Mouse (Mus musculus) kidney, embryonic 16.5 days (tissue): Measurements from ENCODE around the gene Mia. TPM values are rescaled to one million over a fixed set of nuclear protein-coding genes. Genes with fewer than 3 reads are reported as not detected.

Experiments used
- ATAC-seq: fragments of 200-750 bp; cut with Nextera tagmentation; 2 replicates; pipeline ENCODE4 v1.8.0; 2017; ENCODE audit warnings: moderate TSS enrichment; ENCODE audit not compliant: low FRiP score, low TSS enrichment
- H3K27ac ChIP-seq: fragments of 300-500 bp; sonication (generic); 2 replicates; pipeline ENCODE4 v1.5.1; 2014; ENCODE audit warnings: low read length
- H3K27me3 ChIP-seq: fragments of 300-500 bp; sonication (generic); 2 replicates; pipeline ENCODE4 v1.6.1; 2014; ENCODE audit warnings: low read length, control low read depth, mixed read lengths; ENCODE audit not compliant: insufficient read depth
- H3K36me3 ChIP-seq: fragments of 300-500 bp; sonication (generic); 2 replicates; pipeline ENCODE4 v1.6.1; 2014; ENCODE audit warnings: low read length, control low read depth, mixed read lengths; ENCODE audit not compliant: insufficient read depth
- H3K4me1 ChIP-seq: fragments of 300-500 bp; sonication (generic); 2 replicates; pipeline ENCODE4 v1.6.1; 2014; ENCODE audit warnings: low read length, control low read depth, mixed read lengths; ENCODE audit not compliant: insufficient read depth
- H3K4me2 ChIP-seq: fragments of 300-500 bp; sonication (generic); replicated peaks from 2 replicates; pipeline ENCODE4 v1.6.1; 2014; ENCODE audit warnings: low read depth, low read length
- H3K4me3 ChIP-seq: fragments of 300-500 bp; sonication (generic); 2 replicates; pipeline ENCODE4 v1.5.1; 2014; ENCODE audit warnings: mild to moderate bottlenecking, low read length
- H3K9ac ChIP-seq: fragments of 300-500 bp; sonication (generic); replicated peaks from 2 replicates; pipeline ENCODE4 v1.6.1; 2014; ENCODE audit warnings: low read length
- H3K9me3 ChIP-seq: fragments of 300-500 bp; sonication (generic); 2 replicates; pipeline ENCODE4 v1.6.1; 2016; ENCODE audit warnings: low read length, control low read depth
- WGBS: fragments of 180-500 bp; shearing (Covaris S2); extraction: QIAGEN DNeasy Blood & Tissue Kit; methylation state at CpG from one replicate; pipeline ENCODE4 v1.1.7; 2014; 5-methylcytosine and 5-hydroxymethylcytosine counted together
- polyA plus RNA-seq: library from polyadenylated mRNA; unstranded; fragments of >200 nt; fragmentation: Nextera tagmentation; extraction: Ambion mirVana; gene quantifications from 2 replicates; pipeline ENCODE4 v1.2.1, GENCODE M21; 2015

The Mia gene
- polyA plus RNA-seq: 18.5 and 22.3 TPM in 2 replicates

- no peak for ATAC-seq
Observed at GRCm38 (mm10) chr7:27180837-27181695, at the start of gene Mia, which contains the start of gene Gm21983. Gene Mia (minus strand): TSS chr7:27181157. Gene Gm21983 (minus strand): TSS chr7:27181086.

GRCm38 (mm10) chr7:27228865-27229264 is 47.9 kb upstream of the Mia start:
- H3K9me3 ChIP-seq: no peaks in the 10 kb centered on the region
- H3K4me1 ChIP-seq: peaks cover 48% of the 10 kb centered on the region
- 16% methylated on average over 6 of the region's 6 CpGs for WGBS
- H3K36me3 ChIP-seq: no peaks in the 10 kb centered on the region
- peak overlapping the region; percentile 92 for H3K9ac ChIP-seq
- peak overlapping the region; percentile 91 for H3K4me3 ChIP-seq
- no peaks in the 10 kb centered on the region for H3K27me3 ChIP-seq
- no peak for ATAC-seq
- H3K27ac ChIP-seq: peak overlapping the region; percentile 92
- H3K4me2 ChIP-seq: peak overlapping the region; percentile 82

More at GRCm38 (mm10) chr7:27180837-27181695, at the start of gene Mia, which contains the start of gene Gm21983:
- peaks cover 20% of the 10 kb centered on the region for H3K36me3 ChIP-seq
- 0 out of 2 replicates have a peak within 1 kb of the TSS, but pooled peaks have one; percentile 15 for H3K4me3 ChIP-seq
- 0 out of 2 replicates have a peak, but pooled peaks cover 3% of the 10 kb centered on the region for H3K9me3 ChIP-seq
- peak within 1 kb of the TSS; percentile 79 for H3K27ac ChIP-seq
- H3K4me1 ChIP-seq: peaks cover 15% of the 10 kb centered on the region
- H3K9ac ChIP-seq: peak within 1 kb of the TSS; percentile 7; the same call in 1 of the 2 replicates
- 58% methylated on average over 14 of the region's 14 CpGs for WGBS
- peak within 1 kb of the TSS; percentile 57 for H3K4me2 ChIP-seq
- H3K27me3 ChIP-seq: no peaks in the 10 kb centered on the region

- Histone ChIP-seq H3K36me3 (no peaks in the 10 kb centered on the region), H3K4me1 (peaks cover 47% of the 10 kb centered on the region), H3K27ac (peak within 1 kb of the TSS; percentile 92), H3K9me3 (no peaks in the 10 kb centered on the region), H3K4me3 (peak within 1 kb of the TSS; percentile 91), H3K9ac (peak within 1 kb of the TSS; percentile 92), H3K27me3 (no peaks in the 10 kb centered on the region), H3K4me2 (peak within 1 kb of the TSS; percentile 82)
- under 1% methylated on average over 49 of the region's 49 CpGs for WGBS
- peak; percentile 84 for ATAC-seq
Observed at GRCm38 (mm10) chr7:27228281-27228821, 47.4 kb upstream of the Mia start, which contains the start of gene Itpkc. Gene Itpkc (minus strand): TSS chr7:27228661.

DNA sequence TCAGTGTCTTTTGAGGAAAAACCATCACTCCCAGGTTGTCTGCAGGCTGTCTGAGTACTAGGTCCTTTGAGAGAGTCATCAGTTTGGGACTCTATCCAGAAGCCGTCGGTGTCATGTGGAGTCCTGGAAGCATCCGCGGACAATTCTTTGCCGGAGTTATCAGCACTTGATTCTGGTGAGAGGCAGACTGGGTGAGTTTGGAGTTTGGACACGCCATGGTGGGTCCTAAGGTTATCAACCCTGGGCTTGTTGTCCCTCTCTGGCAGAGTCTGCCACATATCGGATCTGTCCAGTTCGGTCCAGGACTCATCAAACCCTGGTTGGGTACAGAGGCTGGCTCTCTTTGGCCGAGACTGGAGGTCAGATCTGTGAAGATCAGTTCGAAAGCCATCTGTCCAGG is 46.7 kb upstream of the Mia start:
- WGBS: 2% methylated on average over 10 of the region's 10 CpGs
- peak overlapping the region; percentile 91 for H3K4me3 ChIP-seq
- no peaks in the 10 kb centered on the region for H3K36me3 ChIP-seq
- H3K9ac ChIP-seq: peak overlapping the region; percentile 92
- H3K4me1 ChIP-seq: peaks cover 46% of the 10 kb centered on the region
- no peak for ATAC-seq
- no peaks in the 10 kb centered on the region for H3K27me3 ChIP-seq
- peak overlapping the region; percentile 92 for H3K27ac ChIP-seq
- no peaks in the 10 kb centered on the region for H3K9me3 ChIP-seq
- peak overlapping the region; percentile 82 for H3K4me2 ChIP-seq

- Histone ChIP-seq H3K27ac (no peak overlapping the region), H3K9me3 (no peaks in the 10 kb centered on the region), H3K4me2 (peak overlapping the region; percentile 82), H3K36me3 (no peaks in the 10 kb centered on the region), H3K4me3 (peak overlapping the region; percentile 91), H3K9ac (peak overlapping the region; percentile 92), H3K27me3 (no peaks in the 10 kb centered on the region), H3K4me1 (peaks cover 46% of the 10 kb centered on the region)
- 32% methylated on average over 9 of the region's 9 CpGs for WGBS
- ATAC-seq: no peak
Observed at GRCm38 (mm10) chr7:27227276-27227675, 46.3 kb upstream of the Mia start.

GRCm38 (mm10) chr7:27224877-27225575 is 44.1 kb upstream of the Mia start:
- Histone ChIP-seq H3K4me2 (peak overlapping the region; percentile 14; the same call in 1 of the 2 replicates), H3K9ac (peak overlapping the region; percentile 41), H3K27me3 (no peaks in the 10 kb centered on the region), H3K36me3 (no peaks in the 10 kb centered on the region), H3K4me1 (peaks cover 46% of the 10 kb centered on the region), H3K4me3 (peak overlapping the region; percentile 14; the same call in 1 of the 2 replicates), H3K27ac (no peak overlapping the region), H3K9me3 (no peaks in the 10 kb centered on the region)
- no peak for ATAC-seq
- 69% methylated on average over 11 of the region's 11 CpGs for WGBS

- Histone ChIP-seq H3K27ac (no peak overlapping the region), H3K36me3 (peaks cover 11% of the 10 kb centered on the region), H3K9ac (no peak overlapping the region), H3K4me3 (no peak overlapping the region), H3K9me3 (no peaks in the 10 kb centered on the region), H3K4me2 (no peak overlapping the region), H3K4me1 (peaks cover 41% of the 10 kb centered on the region), H3K27me3 (no peaks in the 10 kb centered on the region)
- ATAC-seq: no peak
- 67% methylated on average over 1 of the region's 1 CpGs for WGBS
Observed at GRCm38 (mm10) chr7:27222538-27222937, 41.6 kb upstream of the Mia start.

DNA sequence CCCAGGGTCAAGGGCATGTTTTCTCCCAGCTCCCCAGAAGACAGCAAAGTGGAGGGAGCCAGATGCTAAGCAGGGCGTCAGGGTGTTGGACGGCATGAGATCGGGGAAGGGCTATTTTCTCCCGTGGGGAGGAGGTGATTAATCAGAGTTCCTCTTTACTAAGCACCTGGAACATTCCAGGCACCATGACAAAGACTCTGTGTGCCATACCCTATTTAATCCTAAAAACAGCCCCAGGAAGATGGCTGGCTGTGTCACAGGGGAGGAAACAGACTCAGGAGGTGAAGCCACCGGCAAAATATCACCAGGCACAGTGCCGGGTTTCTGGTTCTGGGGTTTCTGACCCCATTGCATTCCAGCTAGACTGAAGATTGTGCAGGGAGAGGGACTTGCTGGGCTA is 41.0 kb upstream of the Mia start:
- no peak overlapping the region for H3K27ac ChIP-seq
- peaks cover 15% of the 10 kb centered on the region for H3K36me3 ChIP-seq
- no peak overlapping the region for H3K4me2 ChIP-seq
- H3K27me3 ChIP-seq: no peaks in the 10 kb centered on the region
- H3K4me1 ChIP-seq: peaks cover 35% of the 10 kb centered on the region
- no peak overlapping the region for H3K4me3 ChIP-seq
- ATAC-seq: no peak
- H3K9ac ChIP-seq: no peak overlapping the region
- 65% methylated on average over 6 of the region's 6 CpGs for WGBS
- H3K9me3 ChIP-seq: no peaks in the 10 kb centered on the region

- H3K27ac ChIP-seq: no peak overlapping the region
- H3K27me3 ChIP-seq: no peaks in the 10 kb centered on the region
- no peaks in the 10 kb centered on the region for H3K9me3 ChIP-seq
- H3K4me3 ChIP-seq: no peak overlapping the region
- H3K9ac ChIP-seq: no peak overlapping the region
- peaks cover 24% of the 10 kb centered on the region for H3K36me3 ChIP-seq
- 58% methylated on average over 11 of the region's 11 CpGs for WGBS
- ATAC-seq: no peak
- H3K4me2 ChIP-seq: no peak overlapping the region
- H3K4me1 ChIP-seq: peaks cover 15% of the 10 kb centered on the region
Observed at GRCm38 (mm10) chr7:27219937-27220336, 39.0 kb upstream of the Mia start.
